Mouse (Mus musculus) neutrophil, adult 65 days (primary cell): ENCODE measurements around the gene Rorb. TPM values are rescaled to one million over a fixed set of nuclear protein-coding genes. Genes with fewer than 3 reads are reported as not detected.

ENCODE experiments used
- total RNA-seq: library from RNA; stranded (reverse); gene quantifications from 2 replicates; pipeline ENCODE4 v1.2.4, GENCODE M21; 2023

Gene Rorb
- total RNA-seq = not detected in 2 replicates

GRCm38 (mm10) chr19:19110793-19111427 is at the start of gene Rorb:
Gene Rorb, minus strand, starts transcription at chr19:19111196.

